Mouse (Mus musculus): ENCODE results near the gene Wwp2. TPM values are rescaled to one million over a fixed set of nuclear protein-coding genes. Genes with fewer than 3 reads are reported as not detected.
A peak's percentile ranks its signal among the peaks of the same experiment; 100 is the strongest.

The Wwp2 gene
- polyA plus RNA-seq, 1 experiment, result 109 TPM

GRCm38 (mm10) chr8:107498390-107498789 lies 62.2 kb downstream of the Wwp2 start:
- no peak overlapping the region for H3K4me3 ChIP-seq (ENCODE audit: control insufficient read depth, low read depth, low read length)
- H3K4me1 ChIP-seq (ENCODE audit: control insufficient read depth, insufficient read depth, low read length), result no peaks in the 10 kb centered on the region; the same call in 1 of the 2 replicates
- no peaks in the 10 kb centered on the region for H3K36me3 ChIP-seq (ENCODE audit: control insufficient read depth, insufficient read depth, low read length)
- no peak for TF ChIP-seq CTCF (IDR thresholded peaks at IDR 0.05; ENCODE audit: control insufficient read depth, insufficient read depth, insufficient replicate concordance, low read depth, low read length)
- TF ChIP-seq POLR2A (IDR thresholded peaks at IDR 0.05; ENCODE audit: control insufficient read depth, low read depth, low read length), result no peak
- H3K27ac ChIP-seq (ENCODE audit: control insufficient read depth, insufficient read depth, low read depth, low read length), result no peak overlapping the region
- H3K27me3 ChIP-seq (ENCODE audit: control insufficient read depth, insufficient read depth, low read length), result no peaks in the 10 kb centered on the region

- no peaks in the 10 kb centered on the region for H3K27me3 ChIP-seq (ENCODE audit: control insufficient read depth, insufficient read depth, low read length)
- H3K4me3 ChIP-seq (ENCODE audit: control insufficient read depth, low read depth, low read length), result no peak overlapping the region
- TF ChIP-seq POLR2A (IDR thresholded peaks at IDR 0.05; ENCODE audit: control insufficient read depth, low read depth, low read length), result no peak
- TF ChIP-seq CTCF (IDR thresholded peaks at IDR 0.05; ENCODE audit: control insufficient read depth, insufficient read depth, insufficient replicate concordance, low read depth, low read length), result no peak
- no peaks in the 10 kb centered on the region for H3K36me3 ChIP-seq (ENCODE audit: control insufficient read depth, insufficient read depth, low read length)
- no peaks in the 10 kb centered on the region; the same call in 1 of the 2 replicates for H3K4me1 ChIP-seq (ENCODE audit: control insufficient read depth, insufficient read depth, low read length)
- H3K27ac ChIP-seq (ENCODE audit: control insufficient read depth, insufficient read depth, low read depth, low read length), result no peak overlapping the region
These were observed 62.6 kb downstream of the Wwp2 start for GRCm38 (mm10) chr8:107498806-107499205.

- Histone ChIP-seq H3K36me3 (ENCODE audit: control insufficient read depth, insufficient read depth, low read length) (no peaks in the 10 kb centered on the region), H3K27ac (ENCODE audit: control insufficient read depth, insufficient read depth, low read depth, low read length) (no peak overlapping the region), H3K27me3 (ENCODE audit: control insufficient read depth, insufficient read depth, low read length) (no peaks in the 10 kb centered on the region), H3K4me1 (ENCODE audit: control insufficient read depth, insufficient read depth, low read length) (no peaks in the 10 kb centered on the region; the same call in 1 of the 2 replicates), H3K4me3 (ENCODE audit: control insufficient read depth, low read depth, low read length) (no peak overlapping the region)
- TF ChIP-seq POLR2A (IDR thresholded peaks at IDR 0.05; ENCODE audit: control insufficient read depth, low read depth, low read length) (no peak), CTCF (IDR thresholded peaks at IDR 0.05; ENCODE audit: control insufficient read depth, insufficient read depth, insufficient replicate concordance, low read depth, low read length) (no peak)
These were observed 63.4 kb downstream of the Wwp2 start for GRCm38 (mm10) chr8:107499519-107499918.

GRCm38 (mm10) chr8:107502407-107502806 lies 66.2 kb downstream of the Wwp2 start:
- no peaks in the 10 kb centered on the region; the same call in 1 of the 2 replicates for H3K4me1 ChIP-seq (ENCODE audit: control insufficient read depth, insufficient read depth, low read length)
- H3K27me3 ChIP-seq (ENCODE audit: control insufficient read depth, insufficient read depth, low read length), result no peaks in the 10 kb centered on the region
- TF ChIP-seq POLR2A (IDR thresholded peaks at IDR 0.05; ENCODE audit: control insufficient read depth, low read depth, low read length) (no peak), CTCF (IDR thresholded peaks at IDR 0.05; ENCODE audit: control insufficient read depth, insufficient read depth, insufficient replicate concordance, low read depth, low read length) (no peak)
- H3K36me3 ChIP-seq (ENCODE audit: control insufficient read depth, insufficient read depth, low read length), result no peaks in the 10 kb centered on the region
- no peak overlapping the region for H3K4me3 ChIP-seq (ENCODE audit: control insufficient read depth, low read depth, low read length)
- no peak overlapping the region for H3K27ac ChIP-seq (ENCODE audit: control insufficient read depth, insufficient read depth, low read depth, low read length)

GRCm38 (mm10) chr8:107502922-107503321 lies 66.8 kb downstream of the Wwp2 start:
- no peaks in the 10 kb centered on the region; the same call in 1 of the 2 replicates for H3K4me1 ChIP-seq (ENCODE audit: control insufficient read depth, insufficient read depth, low read length)

GRCm38 (mm10) chr8:107503354-107503753 lies 67.2 kb downstream of the Wwp2 start:
- H3K27ac ChIP-seq (ENCODE audit: control insufficient read depth, insufficient read depth, low read depth, low read length), result no peak overlapping the region

More at GRCm38 (mm10) chr8:107502922-107503321, 66.8 kb downstream of the Wwp2 start:
- TF ChIP-seq CTCF (IDR thresholded peaks at IDR 0.05; ENCODE audit: control insufficient read depth, insufficient read depth, insufficient replicate concordance, low read depth, low read length), result no peak
- no peak for TF ChIP-seq POLR2A (IDR thresholded peaks at IDR 0.05; ENCODE audit: control insufficient read depth, low read depth, low read length)
- H3K4me3 ChIP-seq (ENCODE audit: control insufficient read depth, low read depth, low read length), result no peak overlapping the region
- H3K36me3 ChIP-seq (ENCODE audit: control insufficient read depth, insufficient read depth, low read length), result no peaks in the 10 kb centered on the region
- H3K27ac ChIP-seq (ENCODE audit: control insufficient read depth, insufficient read depth, low read depth, low read length), result peak overlapping the region; percentile 24
- no peaks in the 10 kb centered on the region for H3K27me3 ChIP-seq (ENCODE audit: control insufficient read depth, insufficient read depth, low read length)

GRCm38 (mm10) chr8:107504239-107504985 lies 68.2 kb downstream of the Wwp2 start:
- H3K36me3 ChIP-seq (ENCODE audit: control insufficient read depth, insufficient read depth, low read length), result no peaks in the 10 kb centered on the region
- no peaks in the 10 kb centered on the region; the same call in 1 of the 2 replicates for H3K4me1 ChIP-seq (ENCODE audit: control insufficient read depth, insufficient read depth, low read length)
- H3K27me3 ChIP-seq (ENCODE audit: control insufficient read depth, insufficient read depth, low read length), result no peaks in the 10 kb centered on the region
- TF ChIP-seq POLR2A (IDR thresholded peaks at IDR 0.05; ENCODE audit: control insufficient read depth, low read depth, low read length), result no peak
- TF ChIP-seq CTCF (IDR thresholded peaks at IDR 0.05; ENCODE audit: control insufficient read depth, insufficient read depth, insufficient replicate concordance, low read depth, low read length), result no peak
- no peak overlapping the region for H3K4me3 ChIP-seq (ENCODE audit: control insufficient read depth, low read depth, low read length)
- peak overlapping the region; percentile 47 for H3K27ac ChIP-seq (ENCODE audit: control insufficient read depth, insufficient read depth, low read depth, low read length)

More at GRCm38 (mm10) chr8:107503354-107503753, 67.2 kb downstream of the Wwp2 start:
- Histone ChIP-seq H3K4me1 (ENCODE audit: control insufficient read depth, insufficient read depth, low read length) (no peaks in the 10 kb centered on the region; the same call in 1 of the 2 replicates), H3K36me3 (ENCODE audit: control insufficient read depth, insufficient read depth, low read length) (no peaks in the 10 kb centered on the region), H3K27me3 (ENCODE audit: control insufficient read depth, insufficient read depth, low read length) (no peaks in the 10 kb centered on the region), H3K4me3 (ENCODE audit: control insufficient read depth, low read depth, low read length) (no peak overlapping the region)
- no peak for TF ChIP-seq POLR2A (IDR thresholded peaks at IDR 0.05; ENCODE audit: control insufficient read depth, low read depth, low read length)
- no peak for TF ChIP-seq CTCF (IDR thresholded peaks at IDR 0.05; ENCODE audit: control insufficient read depth, insufficient read depth, insufficient replicate concordance, low read depth, low read length)
